Mouse (Mus musculus): ENCODE results near the gene Atp5s.

Gene Atp5s

DNA sequence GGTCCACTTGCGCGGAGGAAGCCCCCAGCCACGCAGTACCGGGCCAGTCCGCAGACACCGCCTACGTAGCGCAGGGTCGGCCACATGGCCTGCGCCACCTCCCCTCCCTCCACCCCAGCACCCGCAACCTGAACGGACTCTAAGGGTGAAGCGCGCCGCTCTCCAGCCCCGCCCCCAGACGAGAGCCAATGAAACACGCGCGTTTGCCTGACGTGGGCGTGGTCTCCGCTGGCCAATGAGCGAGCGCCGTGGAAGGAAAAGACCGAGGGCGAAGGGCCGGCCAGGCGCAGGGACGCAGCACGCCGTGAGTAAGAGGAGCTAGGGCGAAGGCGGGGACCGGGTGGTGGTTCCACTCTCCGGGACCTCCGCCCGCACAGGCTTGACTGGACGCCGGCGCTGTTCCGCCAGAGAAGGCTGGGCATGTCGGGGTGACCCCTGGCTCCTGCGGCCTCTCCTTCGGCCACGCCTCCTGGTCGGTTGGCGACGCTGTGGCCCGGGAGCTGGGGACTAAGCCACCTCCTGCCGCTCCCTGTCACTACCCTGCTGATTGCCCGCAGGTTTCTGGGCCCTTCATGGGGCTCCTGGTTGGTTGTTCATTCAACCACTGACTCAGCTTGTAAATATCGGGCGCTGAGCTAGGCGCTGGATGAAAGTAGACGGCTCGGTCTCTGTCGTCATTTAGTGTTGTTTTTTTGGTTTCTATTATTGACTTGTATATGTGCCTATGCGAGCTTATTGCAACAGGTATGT, at the start of gene Atp5s, which contains the start of gene L2hgdh:
Gene Atp5s, plus strand, starts transcription at position 240 of the 750 bp plus-strand sequence.
Gene L2hgdh, minus strand, starts transcription at position 163 of the 750 bp plus-strand sequence.
- peak; percentile 80 for DNase-seq (ENCODE audit: low read depth, low spot score)

DNA sequence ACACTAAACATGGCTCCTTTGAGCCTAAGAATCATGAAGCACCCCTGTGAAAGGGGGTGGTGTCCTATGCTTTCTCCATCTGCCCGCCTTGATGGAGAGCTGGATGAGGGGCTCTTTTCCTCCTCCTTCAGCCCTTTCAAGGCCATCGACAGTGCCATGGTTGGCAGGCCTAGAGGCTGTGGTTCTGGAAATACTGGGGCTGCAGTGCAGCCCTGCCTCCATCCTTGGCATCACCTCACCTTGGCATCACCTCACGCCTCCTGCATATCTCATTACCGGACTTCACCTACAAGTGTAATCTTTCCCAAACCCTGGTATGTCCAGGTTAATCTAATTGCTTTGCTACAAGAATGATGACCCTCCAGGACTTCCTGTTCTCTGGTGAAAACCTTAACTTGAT, 48.6 kb upstream of the Atp5s start:
- DNase-seq (ENCODE audit: low read depth, low spot score): no peak

DNA sequence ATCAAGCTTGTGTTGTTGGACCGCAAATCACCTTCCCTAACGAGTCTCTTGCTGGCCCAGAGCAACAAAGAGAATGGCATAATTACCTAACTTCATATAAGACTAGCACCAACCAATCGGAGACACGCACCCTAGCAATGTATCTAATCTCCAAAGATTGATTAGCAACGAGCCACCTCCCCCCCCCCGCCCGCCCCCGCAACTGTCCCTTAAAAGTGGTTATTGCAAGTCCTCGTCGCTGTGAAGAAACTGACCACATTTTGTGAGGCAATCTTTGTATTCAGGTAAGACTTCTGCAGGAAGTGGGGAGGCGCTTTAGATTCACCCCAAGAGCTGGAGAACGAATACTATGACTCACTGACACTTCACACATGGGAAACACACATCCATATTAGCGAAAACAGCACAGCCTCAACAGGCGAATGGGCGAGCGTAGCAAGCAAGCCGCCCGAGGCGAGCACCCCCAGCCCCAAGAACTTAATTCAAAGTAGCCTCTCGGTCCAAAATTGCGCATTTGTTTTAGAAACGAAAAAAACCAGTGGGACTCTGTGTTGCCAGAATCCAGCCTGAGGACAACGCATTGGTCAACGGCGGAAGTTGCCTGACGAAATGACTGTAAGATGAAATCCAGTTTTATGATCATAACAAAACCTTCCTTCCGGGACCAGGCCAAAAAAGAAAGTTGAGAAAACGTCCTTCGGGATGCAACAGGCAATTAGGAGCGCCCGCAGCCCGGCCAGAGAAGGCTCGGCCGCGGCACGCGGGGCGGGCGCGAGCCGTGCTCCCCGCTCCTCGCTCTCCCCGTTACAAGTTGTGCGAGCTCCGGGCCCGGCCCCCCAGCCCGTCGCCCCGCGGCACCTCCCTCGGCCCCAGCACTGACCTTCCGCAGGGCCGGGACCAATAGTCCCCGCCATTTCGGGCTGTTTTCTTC, 43.9 kb upstream of the Atp5s start:
- no peak for DNase-seq (ENCODE audit: low read depth, low spot score)

DNA sequence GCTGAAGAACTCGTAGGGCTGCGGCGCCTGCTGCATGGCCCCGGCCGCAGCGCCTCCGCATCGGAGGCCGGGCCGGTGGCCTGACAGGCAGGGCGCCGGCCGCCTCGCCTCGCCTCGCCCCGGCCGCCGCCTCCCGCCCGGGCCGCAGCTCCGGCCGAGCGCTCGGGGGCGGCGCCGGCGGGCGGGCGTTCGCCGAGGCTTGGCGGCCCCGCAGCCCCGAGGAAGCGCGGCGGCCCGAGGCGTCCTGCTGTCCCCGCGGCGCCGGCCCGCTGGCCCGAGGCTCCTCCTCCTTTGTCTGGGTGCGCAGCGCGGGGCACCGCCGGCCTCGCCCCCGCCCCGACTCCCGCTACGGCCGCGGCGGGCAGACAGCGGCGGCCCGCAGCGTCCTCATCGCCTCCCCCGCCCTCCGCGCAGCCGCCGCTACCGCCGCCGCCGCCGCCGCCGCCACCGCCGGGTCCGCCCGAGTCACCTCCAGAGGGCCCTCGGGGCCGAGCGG, 43.1 kb upstream of the Atp5s start, which contains the start of gene Sos2:
Gene Sos2, minus strand, starts transcription at position 287 of the 496 bp plus-strand sequence.
- DNase-seq (ENCODE audit: low read depth, low spot score): no peak

DNA sequence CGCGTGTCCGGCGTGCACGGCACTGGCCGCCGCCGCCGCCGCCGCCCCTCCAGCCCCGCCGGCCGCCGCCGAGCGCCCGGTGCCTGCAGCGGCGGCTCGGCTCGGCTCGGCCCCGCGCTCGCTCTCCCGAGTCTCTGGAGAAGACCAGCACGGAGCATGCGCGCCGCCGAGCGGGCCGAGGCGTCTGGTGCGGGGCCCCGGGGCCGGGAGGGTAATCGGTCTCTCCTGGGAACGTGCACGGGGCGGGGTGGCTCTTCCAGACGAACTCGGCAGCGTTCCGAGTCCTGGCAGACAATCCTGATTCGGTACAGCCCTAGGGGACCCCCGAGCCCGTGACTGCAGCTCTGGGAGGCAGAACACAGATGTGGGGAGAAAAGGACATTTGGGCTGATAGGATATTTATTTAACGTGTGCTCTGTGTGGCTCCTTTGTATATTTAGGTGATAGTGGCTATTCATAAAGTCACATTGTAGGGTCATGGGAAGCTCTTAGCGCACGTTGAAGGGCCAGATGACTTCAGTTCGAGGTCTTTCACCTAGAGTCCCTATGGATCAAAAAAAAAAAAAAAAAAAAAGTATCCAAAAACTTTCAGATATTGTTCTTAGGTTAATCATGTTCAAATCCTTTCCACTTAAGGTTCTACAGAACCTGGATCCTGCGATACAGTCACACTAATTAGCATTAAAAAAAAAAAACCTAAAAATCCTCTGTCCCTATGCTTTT, 42.5 kb upstream of the Atp5s start:
- no peak for DNase-seq (ENCODE audit: low read depth, low spot score)

DNA sequence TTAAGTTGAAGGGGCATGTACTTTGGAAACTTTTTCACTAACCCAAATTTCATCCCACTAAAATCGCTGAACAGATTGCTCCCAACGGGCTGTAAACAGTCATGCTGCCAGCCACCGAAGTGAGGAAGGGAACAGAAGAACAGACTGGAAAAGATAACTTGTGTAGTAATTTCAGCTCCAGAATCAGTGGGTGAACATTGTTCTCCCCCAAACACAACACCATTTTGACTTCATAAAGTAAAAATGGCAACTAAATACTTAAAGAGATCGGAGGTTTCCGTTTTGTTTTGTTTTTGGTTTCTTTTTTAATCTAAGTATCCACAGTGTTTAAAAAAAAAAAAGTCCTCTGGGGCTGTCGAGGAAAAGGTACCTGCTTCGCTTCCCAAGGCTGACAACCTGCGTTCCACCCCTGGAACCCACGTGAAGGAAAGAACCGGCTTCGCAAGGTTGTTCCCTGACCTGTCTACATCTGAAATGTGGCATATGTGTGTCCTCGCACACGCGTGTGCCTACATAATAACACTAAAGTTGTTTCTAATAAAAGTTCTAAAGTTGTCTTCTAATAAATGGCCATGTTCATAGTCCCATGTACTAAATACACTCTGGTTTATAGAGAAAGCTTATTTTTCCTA, 41.8 kb upstream of the Atp5s start:
- no peak for DNase-seq (ENCODE audit: low read depth, low spot score)

DNA sequence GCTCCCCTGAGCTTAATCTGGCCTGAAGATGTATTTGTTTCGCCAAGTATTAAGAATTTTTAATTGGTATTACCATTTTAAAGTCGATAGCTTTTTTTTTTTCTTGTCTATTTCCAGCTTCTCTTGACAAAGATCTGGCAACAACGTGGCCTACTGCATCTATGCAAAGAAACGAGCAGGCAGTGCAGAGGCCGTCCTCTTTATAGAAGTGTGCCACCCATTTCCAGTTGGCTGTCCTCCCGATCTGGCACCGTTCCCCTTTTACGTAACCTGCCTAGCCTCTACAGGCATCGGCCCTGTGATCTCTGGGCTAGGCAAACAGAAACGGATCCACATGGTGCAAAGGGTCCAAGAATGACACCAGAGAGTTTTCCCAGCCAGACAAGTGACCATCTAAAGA, 41.2 kb upstream of the Atp5s start:
- peak; percentile 50 for DNase-seq (ENCODE audit: low read depth, low spot score)

DNA sequence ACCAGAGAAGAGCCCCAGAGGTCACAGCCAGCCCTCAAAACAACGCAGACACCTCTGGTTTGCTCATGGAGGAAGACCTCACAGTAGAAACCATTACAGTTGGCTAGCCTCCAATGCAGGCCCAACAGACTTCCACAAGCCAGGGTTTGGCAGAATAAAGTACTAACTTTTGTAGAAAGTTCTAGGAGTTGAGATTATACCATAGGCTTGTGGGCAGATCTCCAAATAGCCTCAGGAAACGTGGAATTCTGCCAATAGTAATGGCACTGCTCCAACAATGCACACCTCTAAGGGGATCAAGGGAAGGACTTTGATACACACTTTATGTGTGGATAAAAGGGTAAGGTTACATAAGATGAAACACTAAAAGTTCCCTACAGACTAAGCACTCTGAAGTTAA, 36.4 kb upstream of the Atp5s start:
- no peak for DNase-seq (ENCODE audit: low read depth, low spot score)

DNA sequence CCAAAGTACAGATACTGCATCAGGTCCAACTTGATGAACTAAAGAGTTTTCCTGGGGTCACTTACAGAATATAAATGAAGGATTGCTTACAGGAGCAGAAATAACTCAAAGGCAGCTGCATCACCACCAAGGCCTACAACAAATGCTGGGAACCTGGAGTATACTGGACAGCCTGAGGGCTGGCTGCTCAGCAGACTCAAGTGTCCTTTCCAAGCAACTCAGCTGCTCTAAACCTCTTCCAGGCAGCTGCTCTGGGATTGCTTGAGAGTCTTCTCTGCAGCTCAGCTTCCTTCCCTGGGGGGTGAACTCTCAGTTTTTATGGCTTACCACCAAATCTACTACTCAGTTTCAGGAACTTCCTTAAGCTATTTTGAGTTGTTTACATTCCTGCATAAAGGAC, 35.7 kb upstream of the Atp5s start:
- no peak for DNase-seq (ENCODE audit: low read depth, low spot score)

DNA sequence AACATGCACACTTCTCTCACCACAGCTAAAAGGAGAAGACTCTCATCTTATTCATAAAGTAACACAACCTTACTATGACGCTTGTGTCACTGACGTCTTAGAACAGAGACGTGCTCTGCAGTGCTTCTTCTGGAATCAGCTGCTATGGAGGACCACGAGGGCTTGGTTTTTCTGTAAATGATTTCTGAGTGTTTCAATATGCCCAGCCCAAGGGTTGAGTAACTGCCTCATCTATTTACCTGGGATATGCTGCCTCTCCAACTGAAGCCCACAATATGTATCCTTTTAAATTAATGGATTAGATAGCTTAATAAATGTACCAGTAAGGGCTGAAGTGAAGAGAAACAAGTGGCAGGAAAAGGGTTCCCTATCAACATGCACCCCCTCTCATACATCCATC, 34.0 kb upstream of the Atp5s start:
- no peak for DNase-seq (ENCODE audit: low read depth, low spot score)

DNA sequence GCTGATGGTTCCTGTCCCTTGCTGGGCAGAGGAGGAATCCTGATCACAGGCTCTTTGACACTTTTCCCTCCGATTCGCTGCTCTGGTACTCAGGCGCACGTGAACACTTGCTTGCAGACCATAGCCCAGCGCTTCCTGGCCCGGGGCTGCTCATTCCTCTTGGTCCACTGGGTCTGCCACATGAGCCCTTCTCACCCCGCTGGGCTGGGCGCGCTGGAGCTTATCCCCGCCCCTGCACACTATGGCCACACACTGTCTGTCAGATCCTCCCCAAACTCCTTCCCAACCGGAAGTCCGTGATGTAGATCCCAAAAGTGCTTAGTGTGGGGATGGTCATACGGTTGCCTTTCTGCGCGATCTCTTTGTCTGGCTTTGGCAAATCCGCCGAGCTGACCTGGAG, 31.3 kb upstream of the Atp5s start:
- no peak for DNase-seq (ENCODE audit: low read depth, low spot score)

DNA sequence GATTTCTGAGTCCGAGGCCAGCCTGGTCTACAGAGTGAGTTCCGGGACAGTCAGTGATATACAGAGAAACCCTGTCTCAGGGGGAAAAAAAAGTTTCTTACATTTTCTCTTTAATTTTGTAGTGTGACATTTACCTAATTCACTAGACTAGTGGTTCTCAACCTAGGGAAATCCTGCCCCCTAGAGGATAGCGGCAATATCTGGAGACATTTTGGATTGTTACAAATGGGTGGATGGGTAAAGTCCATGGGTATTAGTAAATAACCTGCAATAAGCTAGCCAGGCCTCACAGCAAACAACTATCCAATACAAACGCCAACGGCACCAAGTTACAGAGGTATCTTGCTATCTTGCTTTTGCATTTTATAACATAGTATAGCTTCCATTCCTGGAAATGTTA, 28.0 kb upstream of the Atp5s start:
- DNase-seq (ENCODE audit: low read depth, low spot score): no peak

DNA sequence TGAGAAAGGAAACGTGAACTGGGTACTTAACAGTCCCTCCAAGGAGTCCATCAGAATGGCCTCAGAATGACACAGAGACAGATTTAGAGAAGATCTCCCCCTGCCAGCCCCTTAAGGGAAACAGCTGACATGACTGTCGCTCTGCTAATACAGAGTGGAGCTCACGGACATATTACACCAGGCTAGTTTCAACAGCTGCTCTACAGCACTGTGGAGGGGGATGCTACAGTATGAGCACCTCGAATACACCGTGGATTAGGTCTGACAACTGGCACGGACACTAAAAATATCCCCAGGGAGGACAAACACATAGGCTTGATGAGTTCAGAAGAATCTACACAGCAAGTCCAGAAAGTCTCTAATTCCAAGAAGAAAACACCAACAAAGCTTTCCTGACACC, 26.4 kb upstream of the Atp5s start:
- DNase-seq (ENCODE audit: low read depth, low spot score): no peak

DNA sequence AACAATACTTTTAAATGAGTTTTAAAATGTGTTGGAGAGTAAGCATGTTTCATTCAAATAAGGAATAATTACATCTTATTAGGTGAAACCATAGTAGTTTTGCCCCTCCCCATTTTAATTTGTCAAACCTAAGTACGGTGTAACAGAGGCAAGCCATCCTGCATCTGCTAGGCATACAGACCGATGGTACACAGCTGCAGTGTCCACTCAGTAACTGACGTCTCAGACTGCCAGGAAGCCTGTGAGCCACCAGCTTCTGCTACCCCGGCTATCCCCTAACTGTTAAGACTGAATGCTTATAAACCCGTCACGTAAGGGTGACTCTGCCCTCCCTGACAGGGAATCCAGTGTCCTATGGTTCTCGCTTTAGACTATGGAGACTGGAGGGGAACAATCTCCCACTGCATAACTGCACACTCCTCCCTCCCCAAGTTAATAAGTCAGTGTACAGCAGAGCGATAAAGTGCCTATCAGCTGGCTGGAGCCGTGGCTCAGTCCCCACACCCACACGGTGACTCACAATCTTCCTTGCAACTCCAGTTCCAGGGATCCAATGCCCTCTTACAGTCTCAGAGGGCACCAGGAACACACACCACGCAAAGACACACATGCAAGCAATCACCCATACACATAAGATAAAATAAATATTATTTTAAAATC, 19.8 kb upstream of the Atp5s start:
- no peak for DNase-seq (ENCODE audit: low read depth, low spot score)

DNA sequence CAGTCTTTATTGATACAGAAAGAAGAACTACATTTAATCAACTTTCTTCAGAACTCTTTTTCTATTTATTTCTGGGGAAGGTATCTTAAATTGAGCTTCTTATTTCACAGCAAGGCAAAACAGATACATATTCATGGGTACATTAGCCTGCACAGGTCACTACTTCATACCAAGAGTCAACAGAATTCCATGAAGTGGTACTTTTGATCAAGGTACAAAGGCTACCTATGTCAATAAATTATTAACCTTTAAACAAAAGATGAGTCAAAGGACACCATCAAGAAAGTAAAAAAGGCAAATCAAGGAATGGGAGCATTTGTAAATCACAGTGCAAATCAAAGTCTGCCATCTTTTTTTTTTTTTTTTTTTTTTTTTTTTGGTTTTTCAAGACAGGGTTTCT, 11.1 kb upstream of the Atp5s start:
- no peak for DNase-seq (ENCODE audit: low read depth, low spot score)

DNA sequence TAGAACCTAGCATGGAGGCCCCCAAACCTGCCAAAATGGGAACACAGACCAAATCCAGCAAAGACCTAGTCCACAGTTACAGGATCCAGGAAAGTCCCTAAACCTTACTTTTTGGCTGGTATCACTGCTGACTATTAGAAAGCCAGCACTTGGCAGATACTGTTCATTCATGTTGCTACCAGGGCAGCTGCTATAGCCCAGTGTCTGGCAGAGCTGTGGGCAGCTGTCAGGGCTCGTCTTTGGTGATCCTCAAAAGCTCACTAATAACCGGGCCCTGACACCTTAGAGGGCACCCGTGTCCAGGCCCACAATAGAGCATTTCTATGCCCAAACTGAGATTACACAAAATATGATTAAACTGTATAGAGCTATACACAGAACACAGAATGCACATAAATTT, 1.9 kb upstream of the Atp5s start:
- no peak for DNase-seq (ENCODE audit: low read depth, low spot score)

DNA sequence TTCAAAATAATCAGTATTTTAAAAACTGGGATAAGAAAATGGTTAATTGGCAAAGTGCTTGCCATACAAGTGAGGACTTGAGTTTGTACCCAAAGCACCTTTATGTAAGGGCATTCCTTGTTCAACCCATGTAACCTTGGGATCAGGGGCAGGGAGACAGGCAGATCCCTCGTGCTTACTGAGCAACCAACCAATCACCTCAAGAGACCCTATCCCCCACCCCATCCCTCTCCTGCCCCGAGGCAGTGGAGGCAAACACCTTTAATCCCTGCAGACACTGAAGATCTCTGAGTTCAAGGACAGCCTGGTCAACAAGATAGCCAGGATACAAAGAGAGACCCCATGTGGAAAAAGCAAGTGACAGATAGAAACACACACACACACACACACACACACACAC, 1.4 kb upstream of the Atp5s start:
- DNase-seq (ENCODE audit: low read depth, low spot score): no peak

DNA sequence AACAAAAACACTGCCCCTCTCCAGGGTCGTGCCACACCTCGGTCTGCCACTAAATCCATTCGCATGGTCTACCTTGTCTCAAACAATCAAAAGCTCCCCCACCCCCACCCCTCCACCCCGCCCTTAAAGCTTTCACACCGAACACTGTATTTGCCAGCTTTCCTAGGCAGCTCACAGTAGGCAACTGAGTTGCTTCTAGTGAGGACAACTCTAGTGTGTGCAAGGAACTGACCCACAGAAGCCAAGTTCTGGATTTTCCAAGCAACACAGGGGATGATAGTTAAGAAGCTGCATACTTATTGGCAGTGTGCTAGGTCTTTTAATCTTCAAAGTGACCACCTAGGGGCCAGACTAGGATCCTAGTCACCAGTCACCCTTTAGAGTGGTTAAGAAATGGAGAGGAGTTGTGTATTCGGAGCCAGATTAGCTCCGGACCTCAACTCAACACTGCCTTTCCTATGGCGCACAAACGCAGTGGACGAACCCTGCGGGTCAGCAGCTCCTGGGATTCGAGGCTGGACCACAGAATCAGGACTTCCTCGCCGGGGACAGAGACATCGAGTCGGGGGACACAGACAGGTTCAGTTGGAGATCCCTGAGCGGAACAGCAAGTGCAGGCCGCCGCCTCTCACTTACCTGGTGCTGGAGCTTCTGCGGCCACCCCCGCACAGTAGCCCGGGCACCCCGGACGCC, 586 bp upstream of the Atp5s start:
- no peak for DNase-seq (ENCODE audit: low read depth, low spot score)

DNA sequence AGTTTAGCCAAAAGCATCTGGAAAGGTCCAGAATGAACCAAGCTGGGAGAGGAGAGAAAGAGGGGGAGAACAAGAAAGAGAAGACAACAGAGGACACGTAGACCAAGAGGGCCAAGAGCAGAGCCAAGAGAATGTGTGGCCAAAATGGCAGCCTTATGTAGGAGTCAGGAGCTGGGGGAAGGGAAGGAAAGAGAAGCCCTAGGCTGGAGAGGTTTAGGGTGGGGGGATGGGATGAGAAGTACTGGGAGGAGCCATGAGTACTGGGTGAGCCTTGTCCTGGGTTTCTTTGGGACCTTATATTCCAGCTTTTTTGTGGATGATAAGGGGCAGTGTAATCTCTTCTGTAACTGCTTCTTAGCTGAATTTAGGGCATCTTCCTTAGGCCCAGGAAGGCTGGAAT, 4.5 kb downstream of the Atp5s start:
- no peak for DNase-seq (ENCODE audit: low read depth, low spot score)

DNA sequence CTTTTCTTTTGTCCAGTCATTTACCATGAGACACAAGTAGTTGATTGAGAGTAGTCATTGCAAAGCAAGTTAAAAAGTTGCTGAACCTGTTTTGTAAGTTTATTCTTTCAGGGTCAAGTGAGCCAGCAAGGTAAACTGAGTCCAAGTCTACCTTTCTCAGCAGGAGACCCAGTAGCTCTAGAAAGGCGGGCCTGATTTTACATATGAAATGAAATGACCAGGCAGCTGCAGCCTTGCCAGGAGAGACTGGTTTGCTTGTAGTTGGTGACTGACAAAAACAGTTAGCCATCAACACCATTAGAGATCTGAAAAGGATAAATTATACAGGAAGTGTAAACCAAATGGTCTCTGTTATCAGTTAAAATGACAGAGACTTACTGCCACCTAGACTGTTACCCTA, 5.6 kb downstream of the Atp5s start:
- no peak for DNase-seq (ENCODE audit: low read depth, low spot score)

All from telencephalon, adult 2 months (tissue).